Mouse (Mus musculus) CH12F3 (cell line): ENCODE results near the gene Daam1.

Experiments
- in situ Hi-C: fragments of 300-500 bp; cut with MboI; formaldehyde crosslinking; loops from 2 replicates; pipeline ENCODE4 v1.14.3; 2020; ENCODE audit warnings: low sequenced_read_pairs

Daam1 gene

DNA sequence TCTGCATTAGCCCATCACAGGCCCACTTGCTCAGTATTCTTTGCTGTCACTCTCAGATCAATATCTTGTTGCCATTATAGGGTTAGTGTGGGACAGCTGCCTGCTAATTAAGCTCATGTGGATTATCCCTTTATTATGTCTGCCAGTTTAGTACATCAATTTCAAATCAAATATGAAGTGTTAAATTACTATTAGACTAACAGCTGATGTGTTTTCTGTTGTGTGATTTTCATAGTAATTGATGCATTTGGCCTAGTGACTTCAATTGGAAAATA is 25.5 kb downstream of the Daam1 start:
- in situ Hi-C loops = no loop called here

DNA sequence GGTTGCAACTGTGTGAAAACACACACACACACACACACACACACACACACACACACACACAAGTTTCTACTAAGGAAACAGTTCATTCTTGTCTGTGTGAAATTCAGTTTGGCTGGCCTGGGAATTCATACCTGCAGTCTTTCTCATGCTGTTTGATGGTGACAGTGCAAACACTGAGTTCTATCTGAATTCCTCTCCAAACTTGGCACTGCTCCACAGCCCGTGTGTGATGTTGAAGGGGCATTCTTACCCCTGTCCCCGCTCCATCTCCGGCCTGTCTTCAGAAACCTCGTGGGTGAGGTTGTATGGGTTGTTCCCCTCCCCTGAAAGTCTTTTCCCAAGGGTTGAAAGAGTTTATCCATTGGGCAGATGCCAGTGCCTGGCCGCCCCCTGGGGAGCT is 28.2 kb downstream of the Daam1 start:
- in situ Hi-C loops = no loop called here

DNA sequence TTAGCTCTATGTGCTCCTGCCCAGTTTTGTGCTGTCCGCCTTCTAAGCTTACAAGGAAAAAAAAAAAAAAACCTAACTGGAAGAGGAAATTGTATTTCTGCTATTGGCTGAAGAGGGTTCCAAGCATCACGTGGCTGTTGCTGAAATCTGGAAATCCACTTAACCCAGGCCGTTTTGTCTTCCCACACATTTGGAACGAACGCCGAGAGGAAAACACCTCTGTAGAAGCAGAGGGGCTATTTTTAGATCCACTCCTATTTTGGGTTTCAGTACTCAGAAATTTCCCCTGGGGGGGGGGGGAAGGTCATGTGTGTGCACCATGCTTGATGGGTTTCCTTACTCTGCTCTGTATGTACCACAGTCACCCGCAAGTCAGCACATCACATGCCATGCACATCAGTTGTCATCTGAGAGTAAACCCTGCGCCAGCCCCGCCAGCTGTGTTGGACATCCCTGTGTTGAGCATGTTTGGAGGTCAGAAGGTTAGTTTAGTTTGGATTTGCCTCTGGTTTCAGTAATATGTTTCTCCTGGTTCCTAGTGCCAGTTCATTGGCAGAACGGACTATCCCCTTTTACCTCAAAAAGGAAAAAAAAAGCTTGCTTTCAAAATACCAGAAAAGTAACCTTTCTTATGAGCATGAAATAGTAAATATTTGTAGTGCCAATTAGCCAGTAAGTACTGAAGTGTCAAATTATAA is 33.1 kb downstream of the Daam1 start:
- in situ Hi-C loops = no loop called here

DNA sequence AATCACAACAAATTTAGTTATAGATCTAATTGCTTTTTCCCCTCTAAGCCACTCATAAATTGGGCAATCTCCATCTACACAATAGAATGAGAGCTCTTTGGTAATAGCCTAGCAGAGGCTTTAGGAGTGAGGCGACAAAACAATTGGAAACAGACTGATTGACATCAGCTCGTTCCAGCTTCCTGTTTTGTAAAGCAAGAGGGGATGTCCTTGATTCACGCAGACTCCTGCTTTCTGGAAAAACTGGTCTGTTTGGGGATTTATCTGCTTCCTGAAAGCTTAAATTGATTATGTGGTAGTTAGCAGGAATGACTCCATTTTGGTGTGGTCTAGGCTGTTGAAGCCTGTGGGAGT is 33.6 kb downstream of the Daam1 start:
- in situ Hi-C loops = no loop called here

- in situ Hi-C loops = no loop called here
Measured at GRCm38 (mm10) chr12:71865937-71866336, 35.1 kb downstream of the Daam1 start.

DNA sequence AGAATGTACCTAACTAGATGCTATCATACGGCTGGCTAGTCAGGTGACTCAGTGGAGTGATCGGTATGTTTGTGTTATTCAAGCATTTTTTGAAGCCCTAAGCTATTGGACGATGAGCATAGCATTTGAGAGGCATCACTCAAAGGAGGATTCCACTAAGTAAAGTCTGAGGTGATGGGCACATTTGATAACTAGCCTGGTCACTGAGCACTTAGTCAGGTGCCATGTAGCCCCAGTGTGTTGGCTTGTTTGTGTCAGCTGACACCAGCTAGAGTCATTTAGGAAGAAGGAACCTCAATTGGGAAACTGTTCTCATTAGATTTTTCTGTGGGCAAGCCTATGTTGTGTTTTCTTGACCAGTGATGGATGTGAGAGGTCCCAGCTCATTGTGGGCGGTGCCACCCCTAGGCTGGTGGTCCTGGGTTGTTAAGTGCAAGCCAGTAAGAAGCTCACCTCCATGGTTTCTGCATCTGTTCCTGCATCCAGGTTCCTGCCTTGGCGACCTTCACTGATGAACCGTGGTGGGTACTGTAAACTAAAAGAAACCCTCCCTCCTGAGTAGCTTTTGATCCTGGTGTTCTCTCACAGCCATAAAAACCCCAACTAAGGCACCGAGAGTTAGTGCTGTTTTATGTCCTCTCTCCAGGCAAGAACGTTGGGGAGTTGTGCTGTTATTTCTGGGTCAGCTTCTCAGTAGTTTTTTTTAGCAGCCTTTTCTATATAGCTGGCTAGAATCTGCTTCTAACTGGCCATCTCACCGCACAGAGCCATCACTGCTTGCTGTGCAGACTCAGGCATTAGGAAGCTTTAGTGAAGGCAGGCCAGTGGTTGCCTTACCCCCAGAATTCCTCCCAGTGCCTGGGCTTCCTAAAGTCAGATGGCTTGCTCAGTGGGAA is 36.7 kb downstream of the Daam1 start:
- in situ Hi-C loops = no loop called here

GRCm38 (mm10) chr12:71870644-71871043 is 39.8 kb downstream of the Daam1 start:
- in situ Hi-C loops = no loop called here

GRCm38 (mm10) chr12:71872330-71872729 is 41.5 kb downstream of the Daam1 start:
- in situ Hi-C loops = no loop called here

DNA sequence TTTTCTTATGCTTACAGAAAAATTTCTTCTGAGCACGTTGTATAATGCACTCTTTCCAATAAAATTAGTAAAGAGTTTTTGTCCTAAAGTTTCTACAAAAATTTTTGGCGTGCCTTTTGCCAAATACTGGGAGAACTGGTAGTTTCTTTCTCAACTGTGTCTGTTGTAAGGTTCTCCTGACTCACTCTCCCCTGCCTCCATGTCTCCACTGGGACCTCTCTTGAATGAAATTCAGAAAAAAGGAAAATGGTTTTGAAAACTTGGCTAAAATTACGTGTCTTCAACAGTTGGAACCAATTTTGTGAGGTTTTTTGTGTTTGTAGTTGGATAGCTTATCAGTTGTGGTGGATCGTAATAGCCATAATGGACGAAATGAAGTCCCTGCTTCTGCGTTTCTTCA is 43.7 kb downstream of the Daam1 start:
- in situ Hi-C loops = no loop called here

- in situ Hi-C loops = no loop called here
Measured at GRCm38 (mm10) chr12:71874984-71875383, 44.1 kb downstream of the Daam1 start.

- in situ Hi-C loops = no loop called here
Measured at GRCm38 (mm10) chr12:71875761-71876489, 45.0 kb downstream of the Daam1 start.

- in situ Hi-C loops = no loop called here
Measured at GRCm38 (mm10) chr12:71880987-71881386, 50.1 kb downstream of the Daam1 start.

DNA sequence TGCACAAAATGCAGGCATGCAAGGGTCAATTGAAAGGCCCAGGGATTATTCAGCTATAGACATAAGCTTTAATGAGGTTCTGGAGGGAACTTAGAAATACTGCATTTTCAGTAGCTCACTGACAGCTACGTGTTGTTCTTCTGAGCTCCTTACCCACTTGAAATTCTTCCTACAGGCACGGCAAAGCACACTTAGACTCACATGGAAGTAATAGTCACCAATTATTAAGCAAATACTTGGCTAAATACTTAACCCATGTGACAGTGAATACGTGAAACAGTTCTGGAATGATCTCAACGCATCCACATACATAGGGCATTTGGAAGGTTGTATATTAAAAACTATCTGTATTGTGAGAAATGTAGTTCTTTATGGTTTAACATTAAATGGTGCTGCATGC is 50.6 kb downstream of the Daam1 start:
- in situ Hi-C loops = no loop called here

DNA sequence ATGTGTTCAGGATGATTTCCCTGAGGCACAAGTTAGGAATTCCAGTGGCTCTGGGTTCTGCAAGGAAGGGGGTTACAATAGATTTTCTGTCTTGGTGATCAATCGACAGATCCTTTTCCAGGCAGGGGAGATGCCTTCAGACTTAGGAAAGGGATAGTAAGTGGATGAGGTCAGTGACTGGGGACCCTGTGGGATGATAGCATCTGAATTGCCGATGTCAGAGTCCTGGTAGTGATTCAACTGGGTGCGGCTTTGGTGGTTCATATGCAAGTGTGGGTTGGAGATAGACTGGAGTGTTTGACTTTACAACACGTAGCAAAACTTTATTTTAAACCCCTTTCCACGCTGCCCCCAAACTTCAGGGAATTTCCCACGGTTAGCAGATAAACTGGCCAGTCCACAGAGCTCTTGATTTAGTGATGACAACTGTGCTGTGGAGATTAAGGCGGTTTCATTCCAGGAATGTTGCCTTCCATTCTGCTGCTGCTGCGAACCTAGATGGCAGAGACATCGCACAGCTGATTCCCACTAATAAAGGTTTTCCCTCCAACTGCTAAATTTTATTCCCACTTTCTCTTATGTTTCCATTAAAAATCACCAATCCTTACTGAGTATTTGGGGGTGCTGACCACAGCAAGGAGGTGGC is 52.3 kb downstream of the Daam1 start:
- in situ Hi-C loops = no loop called here

GRCm38 (mm10) chr12:71885170-71885574 is 54.3 kb downstream of the Daam1 start:
- in situ Hi-C loops = no loop called here

GRCm38 (mm10) chr12:71885717-71886116 is 54.8 kb downstream of the Daam1 start:
- in situ Hi-C loops = no loop called here

- in situ Hi-C loops = no loop called here
Measured at GRCm38 (mm10) chr12:71886406-71886805, 55.5 kb downstream of the Daam1 start.

GRCm38 (mm10) chr12:71886941-71887340 is 56.1 kb downstream of the Daam1 start:
- in situ Hi-C loops = no loop called here

DNA sequence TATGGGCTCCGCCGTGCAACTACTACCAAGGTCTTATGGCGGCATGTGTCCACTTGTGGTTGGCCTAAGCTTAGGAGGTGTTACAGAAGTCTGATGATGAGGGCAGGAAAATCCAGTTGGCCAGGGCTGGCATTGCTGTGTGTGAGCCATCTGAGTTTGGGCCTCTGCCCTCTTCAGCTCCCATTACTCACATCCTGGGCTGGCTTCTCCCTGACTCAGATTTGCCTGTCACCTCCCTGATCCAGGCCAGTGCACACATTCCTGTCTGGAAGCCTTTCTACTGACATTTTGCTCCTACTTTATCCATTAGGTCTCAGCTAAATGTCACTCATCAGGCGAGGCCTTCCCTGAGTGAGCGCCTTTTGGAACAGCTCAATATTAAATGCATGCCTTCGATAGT is 57.5 kb downstream of the Daam1 start:
- in situ Hi-C loops = no loop called here

- in situ Hi-C loops = no loop called here
Measured at GRCm38 (mm10) chr12:71889266-71889665, 58.4 kb downstream of the Daam1 start.

GRCm38 (mm10) chr12:71890282-71890681 is 59.4 kb downstream of the Daam1 start:
- in situ Hi-C loops = no loop called here
